Mouse (Mus musculus) c-Kit-positive CD71-positive TER-119-negative erythroid progenitor cells, embryonic 14.5 days (primary cell): ENCODE measurements around the gene Fgfr2.
A peak's percentile ranks its signal among the peaks of the same experiment; 100 is the strongest.

Experiments used
- DNase-seq: peaks from one replicate; pipeline ENCODE4 v3.0.0-alpha.2; 2013; ENCODE audit warnings: low read depth

Gene Fgfr2

GRCm38 (mm10) chr7:130834958-130835861, 2287.9 kb downstream of the Fgfr2 start:
- no peak for DNase-seq

- peak; percentile 72 for DNase-seq
These were observed 2288.9 kb downstream of the Fgfr2 start for GRCm38 (mm10) chr7:130834299-130834698.

GRCm38 (mm10) chr7:130831586-130831985, 2291.6 kb downstream of the Fgfr2 start:
- DNase-seq: no peak

- no peak for DNase-seq
These were observed 2294.7 kb downstream of the Fgfr2 start for GRCm38 (mm10) chr7:130828475-130828874.

GRCm38 (mm10) chr7:130827844-130828403, 2295.2 kb downstream of the Fgfr2 start:
- no peak for DNase-seq

- no peak for DNase-seq
These were observed 2295.7 kb downstream of the Fgfr2 start for GRCm38 (mm10) chr7:130827431-130827830.

- no peak for DNase-seq
These were observed 2296.8 kb downstream of the Fgfr2 start for GRCm38 (mm10) chr7:130826343-130826742.

- DNase-seq: no peak
These were observed 2299.2 kb downstream of the Fgfr2 start for GRCm38 (mm10) chr7:130823992-130824391.

- no peak for DNase-seq
These were observed 2303.5 kb downstream of the Fgfr2 start for GRCm38 (mm10) chr7:130819624-130820023.

- DNase-seq: no peak
These were observed 2304.3 kb downstream of the Fgfr2 start for GRCm38 (mm10) chr7:130818813-130819212.

- no peak for DNase-seq
These were observed 2306.9 kb downstream of the Fgfr2 start for GRCm38 (mm10) chr7:130816243-130816642.

- no peak for DNase-seq
These were observed 2307.5 kb downstream of the Fgfr2 start for GRCm38 (mm10) chr7:130815601-130816000.

- DNase-seq: no peak
These were observed 2310.7 kb downstream of the Fgfr2 start for GRCm38 (mm10) chr7:130812407-130812806.

- DNase-seq: no peak
These were observed 2312.9 kb downstream of the Fgfr2 start for GRCm38 (mm10) chr7:130810238-130810637.

GRCm38 (mm10) chr7:130808694-130809093, 2314.5 kb downstream of the Fgfr2 start:
- DNase-seq: no peak

GRCm38 (mm10) chr7:130807749-130808148, 2315.4 kb downstream of the Fgfr2 start:
- DNase-seq: no peak

GRCm38 (mm10) chr7:130804991-130805390, 2318.2 kb downstream of the Fgfr2 start:
- DNase-seq: no peak

- DNase-seq: no peak
These were observed 2319.8 kb downstream of the Fgfr2 start for GRCm38 (mm10) chr7:130803251-130803825.

- no peak for DNase-seq
These were observed 2321.3 kb downstream of the Fgfr2 start for GRCm38 (mm10) chr7:130801811-130802210.

- DNase-seq: no peak
These were observed 2322.5 kb downstream of the Fgfr2 start for GRCm38 (mm10) chr7:130800681-130801080.

GRCm38 (mm10) chr7:130799418-130799817, 2323.7 kb downstream of the Fgfr2 start:
- no peak for DNase-seq

GRCm38 (mm10) chr7:130797524-130797923, 2325.6 kb downstream of the Fgfr2 start:
- DNase-seq: no peak

GRCm38 (mm10) chr7:130796786-130797185, 2326.4 kb downstream of the Fgfr2 start:
- DNase-seq: no peak
